Mouse (Mus musculus) CH12.LX (cell line): ENCODE data around the gene Pink1. TPM values are rescaled to one million over a fixed set of nuclear protein-coding genes. Genes with fewer than 3 reads are reported as not detected.

Experiments
- DNase-seq: peaks from one replicate; pipeline ENCODE4 v3.0.0-alpha.2; 2013; ENCODE audit errors: extremely low read depth
- H3K27ac ChIP-seq: 2 replicates; pipeline ENCODE4 v1.5.1; 2012; ENCODE audit warnings: low read depth, mild to moderate bottlenecking, control low read depth, moderate library complexity; ENCODE audit not compliant: insufficient read depth
- H3K27me3 ChIP-seq: replicated peaks from 2 replicates; pipeline ENCODE3; 2012; ENCODE audit warnings: inconsistent platforms
- H3K36me3 ChIP-seq, 2 experiments: replicated peaks in 1 of 2; 2 replicates each; pipeline versions ENCODE3 to v1.6.1; 2012; ENCODE audit warnings: inconsistent platforms in 1 of 2, low read length in 1 of 2, mild to moderate bottlenecking in 1 of 2, mixed read lengths in 1 of 2, moderate library complexity in 1 of 2; ENCODE audit not compliant: control insufficient read depth in 1 of 2, insufficient read depth in 1 of 2
- H3K4me1 ChIP-seq, 2 experiments: 2 replicates each; pipeline ENCODE4 v1.6.1; 2012; ENCODE audit warnings: inconsistent platforms in 1 of 2, moderate library complexity in 1 of 2; ENCODE audit not compliant: insufficient read depth in 2 of 2, control insufficient read depth in 1 of 2
- H3K4me2 ChIP-seq: 2 replicates; pipeline ENCODE4 v1.6.1; 2012; ENCODE audit warnings: low read depth, mild to moderate bottlenecking, control low read depth; ENCODE audit not compliant: poor library complexity, insufficient read depth, severe bottlenecking
- H3K4me3 ChIP-seq, 3 experiments: fragments of 150-350 bp in 1 of 3; sonication (generic) in 1 of 3; replicated peaks in 1 of 3; 2 replicates each; pipeline versions ENCODE3 to v1.5.1; 2011 to 2012; ENCODE audit warnings: low read depth in 2 of 3, low read length in 2 of 3, mild to moderate bottlenecking in 2 of 3, moderate library complexity in 2 of 3, control low read depth in 1 of 3, improper control_type of control experiment in 1 of 3, inconsistent platforms in 1 of 3, mixed read lengths in 1 of 3; ENCODE audit not compliant: poor library complexity in 1 of 3
- H3K79me2 ChIP-seq: replicated peaks from 2 replicates; pipeline ENCODE4 v1.6.1; 2012; ENCODE audit warnings: mild to moderate bottlenecking, moderate library complexity; ENCODE audit not compliant: control insufficient read depth, poor library complexity, insufficient read depth, severe bottlenecking; ENCODE audit errors: extremely low read depth
- H3K9ac ChIP-seq: 2 replicates; pipeline ENCODE4 v1.6.1; 2012; ENCODE audit warnings: low read depth, mild to moderate bottlenecking, control low read depth, moderate library complexity; ENCODE audit not compliant: insufficient read depth
- H3K9me3 ChIP-seq: replicated peaks from 2 replicates; pipeline ENCODE3; 2012; ENCODE audit warnings: low read length, inconsistent platforms, mixed read lengths
- E2F4 ChIP-seq: IDR thresholded peaks from 2 replicates; pipeline ENCODE4 v1.6.1; 2011; ENCODE audit warnings: low read depth, low read length, improper control_type of control experiment; ENCODE audit not compliant: insufficient replicate concordance
- JUN ChIP-seq: IDR thresholded peaks from 2 replicates; pipeline ENCODE4 v1.6.1; 2011; ENCODE audit warnings: low read depth, mild to moderate bottlenecking, low read length, improper control_type of control experiment, moderate library complexity; ENCODE audit not compliant: insufficient read depth
- JUND ChIP-seq: conservative IDR thresholded peaks from 2 replicates; pipeline ENCODE4 v1.6.1; 2011; ENCODE audit warnings: low read depth, low read length, improper control_type of control experiment
- MAFK ChIP-seq: IDR thresholded peaks from 2 replicates; pipeline ENCODE4 v1.6.1; 2011; ENCODE audit warnings: low read length, improper control_type of control experiment; ENCODE audit not compliant: insufficient replicate concordance
- MEF2A ChIP-seq: IDR thresholded peaks from 2 replicates; pipeline ENCODE4 v1.6.1; 2014; ENCODE audit warnings: low read depth, mild to moderate bottlenecking, inconsistent platforms, low read length, improper control_type of control experiment, borderline replicate concordance
- MXI1 ChIP-seq: IDR thresholded peaks from 2 replicates; pipeline ENCODE4 v1.6.1; 2011; ENCODE audit warnings: mild to moderate bottlenecking, low read depth, low read length, improper control_type of control experiment
- PAX5 ChIP-seq: IDR thresholded peaks from 2 replicates; pipeline ENCODE4 v1.6.1; 2012; ENCODE audit warnings: low read length, inconsistent platforms, mixed read lengths
- USF1 ChIP-seq: IDR thresholded peaks from 2 replicates; pipeline ENCODE4 v1.6.1; 2014; ENCODE audit warnings: low read depth, mild to moderate bottlenecking, inconsistent platforms, low read length, improper control_type of control experiment
- USF2 ChIP-seq: conservative IDR thresholded peaks from 2 replicates; pipeline ENCODE4 v1.6.1; 2011; ENCODE audit warnings: low read depth, low read length, improper control_type of control experiment
- ZC3H11A ChIP-seq: IDR thresholded peaks from 2 replicates; pipeline ENCODE4 v1.6.1; 2012; ENCODE audit warnings: low read depth, mild to moderate bottlenecking, inconsistent platforms, low read length, improper control_type of control experiment
- ZMIZ1 ChIP-seq: IDR thresholded peaks from 2 replicates; pipeline ENCODE4 v1.6.1; 2012; ENCODE audit warnings: low read depth, mild to moderate bottlenecking, inconsistent platforms, low read length, improper control_type of control experiment
- dilution Hi-C: fragments of 300-500 bp; cut with MboI; formaldehyde crosslinking; loops from 2 replicates; pipeline ENCODE4 v1.14.3; 2020; ENCODE audit warnings: low sequenced_read_pairs; ENCODE audit not compliant: extremely low pct_unique_long_range_greater_than_20kb, extremely low pct_ligation_motif_present
- in situ Hi-C: fragments of 300-500 bp; cut with MboI; formaldehyde crosslinking; loops from 3 replicates; pipeline ENCODE4 v1.14.3; 2019; ENCODE audit warnings: low sequenced_read_pairs, low pct_ligation_motif_present, low pct_unique_long_range_greater_than_20kb, mixed read lengths
- polyA plus RNA-seq: library from polyadenylated mRNA; unstranded; fragments of >175 nt; gene quantifications from 2 replicates; pipeline ENCODE4 v1.2.1, GENCODE M21; 2012; ENCODE audit warnings: low read depth; ENCODE audit not compliant: insufficient read length
- total RNA-seq, 2 experiments: library from RNA; depleted of rRNA; stranded (reverse); fragments of 300-350 nt in 1 of 2; fragments of >200 nt in 1 of 2; gene quantifications; 2 replicates each; pipeline ENCODE4 v1.2.3; 2012 to 2014

Pink1 gene
- total and polyA plus RNA-seq, 3 experiments: 7.1 to 10.8 (median 7.2) TPM

DNA sequence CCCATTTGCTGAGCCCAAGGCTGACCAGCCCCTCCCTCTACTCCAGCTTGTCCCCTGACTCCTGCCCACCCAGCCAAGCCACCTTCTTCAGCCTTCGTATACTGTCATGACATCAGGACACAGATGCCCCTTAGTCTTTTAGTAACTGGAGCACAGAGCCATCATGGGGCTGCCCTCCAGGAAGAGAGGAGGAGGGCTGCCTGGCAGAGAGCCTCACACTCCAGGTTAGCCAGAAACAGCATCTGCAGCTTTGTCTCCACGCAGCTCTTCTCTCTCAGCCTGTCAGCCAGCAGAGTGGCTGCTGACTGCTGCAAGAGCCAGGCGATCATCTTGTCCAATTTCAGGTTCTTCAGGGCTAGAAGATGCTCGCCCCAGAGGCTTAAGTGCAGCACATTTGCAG is 12.3 kb downstream of the Pink1 start:
- Histone ChIP-seq H3K4me1 (no peaks in the 10 kb centered on the region), H3K36me3 (peaks cover 50 to 85% of the 10 kb centered on the region in 2 experiments), H3K9ac (no peak overlapping the region), H3K9me3 (peaks cover 2% of the 10 kb centered on the region), H3K4me2 (no peak overlapping the region)
- in situ Hi-C loops: loop anchor here (25.0 kb wide), 1 partner anchor 351 kb away; no protein-coding TSS in a partner anchor
- TF ChIP-seq E2F4 (no peak), USF2 (no peak), ZC3H11A (no peak), ZMIZ1 (no peak)
- TF ChIP-seq, all 38 proteins: peak for 0
- Histone ChIP-seq H3K27me3 (no peaks in the 10 kb centered on the region), H3K27ac (no peak overlapping the region), H3K4me3 (no peak overlapping the region), H3K79me2 (no peaks in the 10 kb centered on the region)
- DNase-seq: no peak
- dilution Hi-C loops: no loop called here

DNA sequence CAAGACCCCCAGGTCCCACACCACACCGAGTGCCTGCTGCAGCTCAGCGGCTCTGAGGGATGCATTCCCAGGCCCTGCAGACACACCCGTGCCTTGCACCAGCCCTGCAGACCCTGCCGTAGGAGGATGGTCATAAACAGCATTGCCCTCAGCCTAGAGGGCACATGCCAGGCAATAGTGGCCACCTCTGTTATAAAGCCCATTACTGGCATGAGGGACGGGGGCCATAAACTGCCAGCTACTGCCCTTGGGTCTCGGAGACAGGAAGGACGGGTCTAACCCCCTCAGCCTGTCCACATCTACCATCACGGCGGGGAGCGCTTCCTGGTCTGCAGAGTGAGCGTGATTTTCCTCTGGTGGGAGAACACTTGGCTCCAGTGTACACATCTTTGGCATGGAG is 13.1 kb downstream of the Pink1 start:
- DNase-seq: no peak
- H3K27ac ChIP-seq: no peak overlapping the region
- dilution Hi-C loops: no loop called here
- no peak overlapping the region for H3K4me2 ChIP-seq
- H3K4me1 ChIP-seq: no peaks in the 10 kb centered on the region
- H3K4me3 ChIP-seq: no peak overlapping the region
- peaks cover 2% of the 10 kb centered on the region for H3K9me3 ChIP-seq
- peaks cover 53 to 91% of the 10 kb centered on the region in 2 experiments for H3K36me3 ChIP-seq
- no peak overlapping the region for H3K9ac ChIP-seq
- H3K79me2 ChIP-seq: no peaks in the 10 kb centered on the region
- H3K27me3 ChIP-seq: no peaks in the 10 kb centered on the region
- in situ Hi-C loops: loop anchor here (25.0 kb wide), 1 partner anchor 351 kb away; no protein-coding TSS in a partner anchor
- TF ChIP-seq MXI1: no peak

DNA sequence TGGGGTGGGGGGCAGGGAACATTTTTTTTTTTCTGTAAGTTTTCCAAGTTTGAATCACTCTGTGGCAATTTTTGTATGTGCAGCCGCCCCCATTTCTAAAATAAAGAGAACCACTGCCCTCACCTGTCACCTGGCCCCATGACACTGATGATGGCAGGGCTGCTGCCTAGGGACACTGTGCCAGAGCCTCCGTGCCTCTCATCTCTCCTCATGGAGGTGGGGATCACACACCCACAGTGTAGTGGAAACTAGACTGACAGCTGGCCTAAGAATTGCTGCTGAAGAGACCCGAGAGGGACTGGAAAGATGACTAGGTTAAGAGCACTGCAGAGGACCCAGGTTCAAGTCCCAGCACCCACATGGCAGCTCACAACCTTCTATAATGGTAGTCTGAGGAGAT is 14.0 kb downstream of the Pink1 start:
- H3K36me3 ChIP-seq: peaks cover 63 to 93% of the 10 kb centered on the region in 2 experiments
- H3K4me3 ChIP-seq: no peak overlapping the region
- H3K79me2 ChIP-seq: 0 out of 2 replicates have a peak, but pooled peaks cover under 1% of the 10 kb centered on the region
- TF ChIP-seq USF1 (no peak), MAFK (no peak), PAX5 (no peak), USF2 (no peak), JUN (no peak), MEF2A (no peak), JUND (no peak)
- peaks cover 0 to 5% of the 10 kb centered on the region in 2 experiments; a peak in 1 of 4 replicates for H3K4me1 ChIP-seq
- H3K4me2 ChIP-seq: no peak overlapping the region
- H3K9ac ChIP-seq: no peak overlapping the region
- peaks cover 2% of the 10 kb centered on the region for H3K9me3 ChIP-seq
- no peak overlapping the region for H3K27ac ChIP-seq
- DNase-seq: no peak
- dilution Hi-C loops (no loop called here), in situ Hi-C loops (loop anchor here (25.0 kb wide), 1 partner anchor 350 kb away; no protein-coding TSS in a partner anchor)
- H3K27me3 ChIP-seq: no peaks in the 10 kb centered on the region
